Mouse (Mus musculus): ENCODE measurements around the gene Sdhb. TPM values are rescaled to one million over a fixed set of nuclear protein-coding genes. Genes with fewer than 3 reads are reported as not detected.

Gene Sdhb
- polyA plus RNA-seq, 2 experiments: 175 to 381 TPM

GRCm38 (mm10) chr4:140948481-140948880, 12.5 kb upstream of the Sdhb start:
- Histone ChIP-seq H3K9me3 (ENCODE audit: control insufficient read depth, low read length) (no peaks in the 10 kb centered on the region), H3K4me3 (replicated peaks; ENCODE audit: low read length) (no peak overlapping the region), H3K27me3 (ENCODE audit: control insufficient read depth, insufficient read depth, low read length) (no peaks in the 10 kb centered on the region), H3K36me3 (ENCODE audit: control insufficient read depth, insufficient read depth, low read length) (no peaks in the 10 kb centered on the region), H3K4me1 (ENCODE audit: control insufficient read depth, insufficient read depth, low read length) (no peaks in the 10 kb centered on the region), H3K4me2 (replicated peaks; ENCODE audit: low read depth, low read length, severe bottlenecking) (no peak overlapping the region), H3K27ac (replicated peaks; ENCODE audit: low read depth, low read length) (no peak overlapping the region), H3K9ac (ENCODE audit: low read depth, low read length, severe bottlenecking) (no peak overlapping the region)
- DNase-seq (ENCODE audit: low spot score): no peak
- 75% methylated on average over 6 of the region's 6 CpGs for WGBS
- no peak for ATAC-seq (ENCODE audit: low FRiP score, low read depth)
- TF ChIP-seq POLR2A (IDR thresholded peaks at IDR 0.05; ENCODE audit: borderline replicate concordance, extremely low read depth, insufficient read depth, insufficient read length): no peak

- no peak overlapping the region for H3K27ac ChIP-seq (replicated peaks; ENCODE audit: low read depth, low read length)
- DNase-seq (ENCODE audit: low spot score) (no peak), ATAC-seq (ENCODE audit: low FRiP score, low read depth) (no peak)
- no peaks in the 10 kb centered on the region for H3K9me3 ChIP-seq (ENCODE audit: control insufficient read depth, low read length)
- TF ChIP-seq POLR2A (IDR thresholded peaks at IDR 0.05; ENCODE audit: borderline replicate concordance, extremely low read depth, insufficient read depth, insufficient read length): no peak
- H3K36me3 ChIP-seq (ENCODE audit: control insufficient read depth, insufficient read depth, low read length): no peaks in the 10 kb centered on the region
- H3K4me1 ChIP-seq (ENCODE audit: control insufficient read depth, insufficient read depth, low read length): no peaks in the 10 kb centered on the region
- 72% methylated on average over 8 of the region's 8 CpGs for WGBS
- no peak overlapping the region for H3K4me2 ChIP-seq (replicated peaks; ENCODE audit: low read depth, low read length, severe bottlenecking)
- H3K27me3 ChIP-seq (ENCODE audit: control insufficient read depth, insufficient read depth, low read length): no peaks in the 10 kb centered on the region
- H3K4me3 ChIP-seq (replicated peaks; ENCODE audit: low read length): no peak overlapping the region
- H3K9ac ChIP-seq (ENCODE audit: low read depth, low read length, severe bottlenecking): no peak overlapping the region
Measured at GRCm38 (mm10) chr4:140949052-140949451, 12.0 kb upstream of the Sdhb start.

DNA sequence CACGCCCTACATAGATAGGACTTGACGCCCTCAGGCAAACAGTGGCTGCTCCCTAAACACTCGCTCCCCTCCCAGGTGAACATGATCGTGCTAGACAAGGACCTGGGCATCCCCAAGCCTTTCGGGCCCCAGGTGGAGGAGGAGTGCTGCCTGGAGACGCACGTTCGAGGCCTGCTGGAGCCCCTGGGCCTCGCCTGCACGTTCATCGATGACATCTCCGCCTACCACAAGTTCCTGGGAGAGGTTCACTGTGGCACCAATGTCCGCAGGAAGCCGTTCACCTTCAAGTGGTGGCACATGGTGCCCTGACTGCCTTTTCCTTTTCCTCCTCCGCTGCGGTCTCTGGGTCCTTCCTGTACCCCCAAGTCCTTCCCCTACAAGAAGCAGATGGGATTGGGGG, 11.4 kb upstream of the Sdhb start:
- ATAC-seq (ENCODE audit: low FRiP score, low read depth) (no peak), DNase-seq (ENCODE audit: low spot score) (no peak)
- TF ChIP-seq POLR2A (IDR thresholded peaks at IDR 0.05; ENCODE audit: borderline replicate concordance, extremely low read depth, insufficient read depth, insufficient read length): no peak
- 84% methylated on average over 16 of the region's 16 CpGs for WGBS
- no peaks in the 10 kb centered on the region for H3K4me1 ChIP-seq (ENCODE audit: control insufficient read depth, insufficient read depth, low read length)
- H3K9me3 ChIP-seq (ENCODE audit: control insufficient read depth, low read length): no peaks in the 10 kb centered on the region
- no peak overlapping the region for H3K4me3 ChIP-seq (replicated peaks; ENCODE audit: low read length)
- no peak overlapping the region for H3K27ac ChIP-seq (replicated peaks; ENCODE audit: low read depth, low read length)
- no peak overlapping the region for H3K4me2 ChIP-seq (replicated peaks; ENCODE audit: low read depth, low read length, severe bottlenecking)
- H3K36me3 ChIP-seq (ENCODE audit: control insufficient read depth, insufficient read depth, low read length): no peaks in the 10 kb centered on the region
- no peak overlapping the region for H3K9ac ChIP-seq (ENCODE audit: low read depth, low read length, severe bottlenecking)
- H3K27me3 ChIP-seq (ENCODE audit: control insufficient read depth, insufficient read depth, low read length): no peaks in the 10 kb centered on the region

DNA sequence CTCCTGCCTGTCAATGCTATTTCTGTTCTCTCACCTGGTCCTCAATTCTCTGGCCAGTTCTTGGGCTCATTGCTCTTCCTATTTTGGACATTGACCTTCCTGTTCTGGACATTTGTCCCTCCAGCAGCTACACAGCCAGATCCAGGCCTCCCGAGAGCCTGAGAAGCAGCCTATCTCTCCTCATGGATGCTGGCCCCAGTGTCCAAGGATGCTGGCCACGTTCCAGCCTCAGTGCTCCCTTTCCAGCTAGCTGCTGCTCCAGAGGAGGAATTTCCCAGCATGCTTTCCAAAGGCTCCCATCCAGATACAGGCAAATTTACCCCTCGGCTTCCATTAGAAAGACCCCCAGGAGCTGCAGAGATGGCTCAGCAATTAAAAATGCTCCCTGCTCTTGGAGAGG, 10.4 kb upstream of the Sdhb start:
- no peak for TF ChIP-seq POLR2A (IDR thresholded peaks at IDR 0.05; ENCODE audit: borderline replicate concordance, extremely low read depth, insufficient read depth, insufficient read length)
- H3K9ac ChIP-seq (ENCODE audit: low read depth, low read length, severe bottlenecking): no peak overlapping the region
- no peaks in the 10 kb centered on the region for H3K9me3 ChIP-seq (ENCODE audit: control insufficient read depth, low read length)
- H3K4me2 ChIP-seq (replicated peaks; ENCODE audit: low read depth, low read length, severe bottlenecking): no peak overlapping the region
- WGBS: 77% methylated on average over 3 of the region's 3 CpGs
- no peak for ATAC-seq (ENCODE audit: low FRiP score, low read depth)
- DNase-seq (ENCODE audit: low spot score): no peak
- no peaks in the 10 kb centered on the region for H3K4me1 ChIP-seq (ENCODE audit: control insufficient read depth, insufficient read depth, low read length)
- no peak overlapping the region for H3K27ac ChIP-seq (replicated peaks; ENCODE audit: low read depth, low read length)
- H3K36me3 ChIP-seq (ENCODE audit: control insufficient read depth, insufficient read depth, low read length): no peaks in the 10 kb centered on the region
- H3K4me3 ChIP-seq (replicated peaks; ENCODE audit: low read length): no peak overlapping the region
- H3K27me3 ChIP-seq (ENCODE audit: control insufficient read depth, insufficient read depth, low read length): no peaks in the 10 kb centered on the region

- no peaks in the 10 kb centered on the region for H3K9me3 ChIP-seq (ENCODE audit: control insufficient read depth, low read length)
- no peak overlapping the region for H3K27ac ChIP-seq (replicated peaks; ENCODE audit: low read depth, low read length)
- ATAC-seq (ENCODE audit: low FRiP score, low read depth) (no peak), DNase-seq (ENCODE audit: low spot score) (no peak)
- no peak overlapping the region for H3K9ac ChIP-seq (ENCODE audit: low read depth, low read length, severe bottlenecking)
- no peak overlapping the region for H3K4me3 ChIP-seq (replicated peaks; ENCODE audit: low read length)
- H3K27me3 ChIP-seq (ENCODE audit: control insufficient read depth, insufficient read depth, low read length): no peaks in the 10 kb centered on the region
- TF ChIP-seq POLR2A (IDR thresholded peaks at IDR 0.05; ENCODE audit: borderline replicate concordance, extremely low read depth, insufficient read depth, insufficient read length): no peak
- WGBS: 81% methylated on average over 16 of the region's 18 CpGs
- H3K4me2 ChIP-seq (replicated peaks; ENCODE audit: low read depth, low read length, severe bottlenecking): no peak overlapping the region
- no peaks in the 10 kb centered on the region for H3K36me3 ChIP-seq (ENCODE audit: control insufficient read depth, insufficient read depth, low read length)
- H3K4me1 ChIP-seq (ENCODE audit: control insufficient read depth, insufficient read depth, low read length): no peaks in the 10 kb centered on the region
Measured at GRCm38 (mm10) chr4:140951861-140952641, 9.0 kb upstream of the Sdhb start.
